Mouse (Mus musculus) liver, embryonic 14.5 days (tissue): ENCODE measurements at regions not wholly inside any gene's neighbourhood (a gene's known extent, or its start where the extent isn't known, plus 50 kb on each side); places are given as distances from the start of the nearest gene placed in this dataset.

ENCODE experiments used
- ATAC-seq: fragments of 200-750 bp; cut with Nextera tagmentation; 2 replicates; pipeline ENCODE4 v1.8.0; 2017; ENCODE audit warnings: moderate number of reproducible peaks, mild to moderate bottlenecking, moderate library complexity; ENCODE audit not compliant: insufficient read depth
- DNase-seq, 3 experiments: peaks; one replicate each; pipeline ENCODE4 v3.0.0-alpha.2; 2012 to 2013; ENCODE audit warnings: low read depth in 3 of 3, low spot score in 3 of 3
- H3K27ac ChIP-seq: fragments of 300-500 bp; sonication (generic); 2 replicates; pipeline ENCODE4 v1.5.1; 2014; ENCODE audit warnings: moderate library complexity, mild to moderate bottlenecking, control low read depth, inconsistent platforms
- H3K27me3 ChIP-seq: fragments of 300-500 bp; sonication (generic); 2 replicates; pipeline ENCODE4 v1.6.1; 2014; ENCODE audit warnings: mild to moderate bottlenecking, low read length, moderate library complexity; ENCODE audit not compliant: control insufficient read depth, insufficient read depth
- H3K36me3 ChIP-seq: fragments of 300-500 bp; sonication (generic); replicated peaks from 2 replicates; pipeline ENCODE4 v1.6.1; 2014; ENCODE audit warnings: low read depth; ENCODE audit not compliant: control insufficient read depth, insufficient read depth
- H3K4me1 ChIP-seq, 2 experiments: fragments of 200-500 bp in 1 of 2; fragments of 300-500 bp in 1 of 2; sonication (generic) in 1 of 2; replicated peaks; 2 replicates each; pipeline ENCODE4 v1.6.1; 2012 to 2014; ENCODE audit warnings: antibody characterized with exemption in 1 of 2, inconsistent platforms in 1 of 2, low read length in 1 of 2; ENCODE audit not compliant: control insufficient read depth in 2 of 2, insufficient read depth in 2 of 2
- H3K4me2 ChIP-seq: fragments of 300-500 bp; sonication (generic); 2 replicates; pipeline ENCODE4 v1.6.1; 2014; ENCODE audit warnings: low read depth, mild to moderate bottlenecking, control low read depth, moderate library complexity
- H3K4me3 ChIP-seq, 2 experiments: fragments of 200-500 bp in 1 of 2; fragments of 300-500 bp in 1 of 2; sonication (generic) in 1 of 2; 2 replicates each; pipeline ENCODE4 v1.5.1; 2012 to 2014; ENCODE audit warnings: low read depth in 2 of 2, low read length in 2 of 2, mild to moderate bottlenecking in 2 of 2, control low read depth in 1 of 2, inconsistent platforms in 1 of 2, moderate library complexity in 1 of 2; ENCODE audit not compliant: insufficient read depth in 1 of 2
- H3K9ac ChIP-seq: fragments of 300-500 bp; sonication (generic); replicated peaks from 2 replicates; pipeline ENCODE4 v1.6.1; 2014; ENCODE audit warnings: mild to moderate bottlenecking, control low read depth, moderate library complexity
- H3K9me3 ChIP-seq: fragments of 300-500 bp; sonication (generic); 2 replicates; pipeline ENCODE4 v1.6.1; 2016; ENCODE audit warnings: low read length, mixed read lengths; ENCODE audit not compliant: control insufficient read depth
- CTCF ChIP-seq: IDR thresholded peaks from 2 replicates; pipeline ENCODE4 v1.5.1; 2016; ENCODE audit warnings: antibody characterized with exemption, low read depth, control low read depth
- EP300 ChIP-seq: IDR thresholded peaks from 2 replicates; pipeline ENCODE4 v1.6.1; 2016; ENCODE audit warnings: antibody characterized with exemption, low read depth
- WGBS: fragments of 180-500 bp; shearing (Covaris S2); extraction: QIAGEN DNeasy Blood & Tissue Kit; methylation state at CpG from one replicate; pipeline ENCODE4 v1.1.7; 2014; ENCODE audit not compliant: insufficient replicate concordance; 5-methylcytosine and 5-hydroxymethylcytosine counted together

GRCm38 (mm10) chr9:118228691-118229427 lies 78.9 kb upstream of the Cmc1 start:
- H3K36me3 ChIP-seq: no peaks in the 10 kb centered on the region
- no peak for ATAC-seq
- no peaks in the 10 kb centered on the region for H3K4me1 ChIP-seq
- no peak overlapping the region for H3K27ac ChIP-seq
- H3K9ac ChIP-seq: no peak overlapping the region
- TF ChIP-seq EP300: no peak
- TF ChIP-seq CTCF: no peak
- no peaks in the 10 kb centered on the region for H3K27me3 ChIP-seq
- no peak overlapping the region for H3K4me3 ChIP-seq
- no peaks in the 10 kb centered on the region for H3K9me3 ChIP-seq
- H3K4me2 ChIP-seq: no peak overlapping the region
- no peak for DNase-seq
- 54% methylated on average over 19 of the region's 19 CpGs for WGBS

DNA sequence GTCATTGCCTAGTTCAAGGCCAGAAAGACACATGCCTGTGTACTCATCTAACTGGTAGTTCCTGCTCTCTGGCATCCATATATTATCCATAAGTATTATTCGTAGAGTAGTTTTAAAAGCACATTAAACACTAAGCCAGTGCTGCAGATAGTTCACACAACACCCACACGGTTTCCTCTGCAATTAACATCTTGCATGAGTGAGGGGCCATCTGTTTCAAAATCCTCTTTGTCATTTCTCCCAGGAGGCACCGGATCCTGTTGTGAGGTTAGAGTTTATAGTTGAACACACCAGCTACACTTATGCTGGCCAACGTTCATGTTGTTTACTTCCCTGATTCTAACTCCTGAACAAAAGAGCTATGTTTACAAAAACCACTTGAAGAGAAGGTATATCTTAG lies 90.7 kb upstream of the Cmc1 start:
- ATAC-seq (no peak), DNase-seq (no peak)
- no peak overlapping the region for H3K9ac ChIP-seq
- H3K9me3 ChIP-seq: no peaks in the 10 kb centered on the region
- no peak overlapping the region for H3K27ac ChIP-seq
- H3K4me2 ChIP-seq: no peak overlapping the region
- TF ChIP-seq CTCF (no peak), EP300 (no peak)
- whole genome bisulfite sequencing: 57% methylated on average over 4 of the region's 4 CpGs
- H3K36me3 ChIP-seq: no peaks in the 10 kb centered on the region
- H3K27me3 ChIP-seq: no peaks in the 10 kb centered on the region
- H3K4me1 ChIP-seq: no peaks in the 10 kb centered on the region
- no peak overlapping the region for H3K4me3 ChIP-seq

- ATAC-seq (no peak), DNase-seq (no peak)
- 47% methylated on average over 15 of the region's 15 CpGs for WGBS
These were observed 97.0 kb upstream of the Cmc1 start for GRCm38 (mm10) chr9:118246820-118247628.

DNA sequence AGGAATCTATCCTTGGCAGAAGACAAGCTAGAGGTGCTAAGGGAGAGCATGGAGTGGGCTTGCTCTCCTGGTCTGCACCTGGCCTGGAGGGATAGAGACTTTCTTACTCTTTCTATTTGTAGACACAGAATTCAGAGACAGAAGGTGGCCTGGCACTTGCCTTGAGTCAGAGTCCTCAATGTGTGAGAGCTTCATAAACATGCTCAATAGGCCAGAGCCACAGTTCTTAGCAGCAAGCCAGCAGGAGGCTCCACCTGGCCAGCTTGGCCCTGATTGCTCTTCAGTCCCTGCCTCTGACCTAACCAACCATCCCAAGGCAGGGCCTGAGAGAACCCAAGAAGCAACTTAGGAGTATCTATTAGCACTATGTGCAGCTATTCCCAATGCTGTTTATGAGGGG lies 103.9 kb upstream of the Cmc1 start:
- Histone ChIP-seq H3K4me1 (no peaks in the 10 kb centered on the region), H3K4me2 (no peak overlapping the region), H3K27ac (no peak overlapping the region), H3K9me3 (no peaks in the 10 kb centered on the region), H3K4me3 (no peak overlapping the region), H3K36me3 (no peaks in the 10 kb centered on the region), H3K9ac (no peak overlapping the region), H3K27me3 (no peaks in the 10 kb centered on the region)
- DNase-seq (no peak), ATAC-seq (no peak)
- no peak for TF ChIP-seq CTCF
- no peak for TF ChIP-seq EP300

More at GRCm38 (mm10) chr9:118246820-118247628, 97.0 kb upstream of the Cmc1 start:
- TF ChIP-seq EP300 (no peak), CTCF (no peak)
- Histone ChIP-seq H3K4me3 (no peak overlapping the region), H3K27ac (no peak overlapping the region), H3K4me2 (no peak overlapping the region), H3K4me1 (no peaks in the 10 kb centered on the region), H3K9me3 (no peaks in the 10 kb centered on the region), H3K9ac (no peak overlapping the region), H3K36me3 (no peaks in the 10 kb centered on the region), H3K27me3 (no peaks in the 10 kb centered on the region)

DNA sequence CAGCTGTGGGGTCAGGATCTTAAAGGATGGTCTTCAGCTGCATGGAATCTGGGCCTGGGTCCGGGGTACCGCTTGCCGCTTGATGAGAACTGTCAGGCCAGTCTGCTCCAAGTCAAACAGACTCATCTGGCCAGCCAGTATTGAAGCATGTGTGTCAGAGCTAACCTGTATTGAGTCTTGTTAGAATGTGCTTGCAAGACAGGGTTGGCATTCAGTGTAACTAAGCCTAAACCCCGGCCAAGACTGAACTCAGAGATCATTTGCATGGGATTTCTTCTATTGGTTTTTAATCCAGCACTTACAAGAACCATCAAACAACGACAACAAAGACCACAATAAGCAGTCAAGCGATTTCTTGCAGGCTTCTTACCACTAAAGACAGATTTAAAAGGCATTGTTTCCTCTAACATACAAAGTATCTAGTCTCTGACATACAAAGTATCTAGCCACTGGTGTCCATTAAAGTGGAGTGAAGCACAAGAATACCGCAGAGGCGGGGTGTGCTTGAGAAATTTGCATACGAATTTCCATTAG lies 105.3 kb upstream of the Cmc1 start:
- Histone ChIP-seq H3K9ac (no peak overlapping the region), H3K4me2 (no peak overlapping the region), H3K27ac (no peak overlapping the region), H3K4me3 (no peak overlapping the region), H3K36me3 (no peaks in the 10 kb centered on the region), H3K4me1 (no peaks in the 10 kb centered on the region), H3K9me3 (no peaks in the 10 kb centered on the region), H3K27me3 (no peaks in the 10 kb centered on the region)
- TF ChIP-seq CTCF (no peak), EP300 (no peak)
- no peak for ATAC-seq
- 41% methylated on average over 9 of the region's 9 CpGs for WGBS
- no peak for DNase-seq
